Mouse (Mus musculus): Measurements from ENCODE around the gene E130311K13Rik. TPM values are rescaled to one million over a fixed set of nuclear protein-coding genes. Genes with fewer than 3 reads are reported as not detected.

Gene E130311K13Rik
- total RNA-seq, 2 experiments from 2014 or later: 6.6 to 7.1 TPM

DNA sequence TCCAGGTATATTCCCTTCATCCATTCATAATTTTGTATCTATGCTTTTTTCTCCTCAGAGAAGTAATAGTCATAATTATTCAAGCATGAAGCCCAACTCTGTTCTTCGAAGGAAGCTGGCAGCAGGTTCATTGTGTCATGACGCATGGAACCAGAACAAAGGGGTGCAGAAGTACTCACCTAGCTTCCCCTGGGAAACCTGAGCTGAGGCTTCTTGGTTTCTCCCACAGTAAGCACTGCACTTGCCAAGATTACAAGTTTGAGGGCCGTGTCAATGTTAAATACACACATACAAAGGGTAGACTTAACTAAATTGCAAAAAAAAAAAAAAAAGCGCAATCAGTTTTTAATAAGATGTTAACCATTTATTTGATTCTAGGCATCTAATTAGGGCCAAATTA lies 33.0 kb downstream of the E130311K13Rik start:
- DNase-seq (ENCODE audit: low spot score): no peak

DNA sequence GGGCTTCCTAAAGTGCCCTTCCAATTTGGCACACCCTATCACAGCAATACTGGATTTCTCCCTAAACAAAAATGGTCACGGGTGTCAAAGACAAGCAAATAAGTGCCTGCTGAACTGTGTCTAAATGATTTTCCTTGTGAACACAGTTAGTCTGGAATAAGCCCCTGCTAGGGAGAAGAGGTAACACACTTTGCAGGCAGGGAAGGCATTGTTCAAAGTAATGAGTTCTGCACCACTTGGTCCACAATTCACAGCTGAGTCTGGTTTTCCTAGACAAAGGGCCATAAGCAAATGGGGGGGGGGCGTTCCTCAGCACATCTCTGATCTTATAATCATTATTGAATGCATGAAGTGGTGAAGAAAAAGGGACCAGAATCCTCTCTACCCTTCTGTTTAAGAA lies 33.5 kb downstream of the E130311K13Rik start:
- no peak for DNase-seq (ENCODE audit: low spot score)

GRCm38 (mm10) chr3:63893677-63894076 lies 35.6 kb downstream of the E130311K13Rik start:
- no peak for DNase-seq (ENCODE audit: low spot score)

DNA sequence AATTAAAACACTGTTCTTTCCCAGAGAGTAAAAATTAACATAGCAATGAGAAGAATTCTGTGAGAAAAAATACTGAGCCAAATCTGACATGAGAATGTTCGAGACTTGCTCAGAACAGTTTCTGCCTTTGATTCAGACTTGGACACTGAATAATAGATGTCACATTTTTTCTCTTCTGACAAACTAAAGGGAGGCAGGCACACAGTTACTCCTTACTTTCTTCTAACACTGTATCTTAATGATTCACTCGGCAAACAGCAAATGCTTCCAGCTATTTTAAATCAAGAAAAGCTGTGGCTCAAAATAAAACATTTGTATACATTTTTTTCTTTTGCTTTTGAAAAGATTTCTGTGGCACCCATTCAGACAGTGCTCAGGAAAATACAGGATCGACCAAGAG lies 37.1 kb downstream of the E130311K13Rik start:
- no peak for DNase-seq (ENCODE audit: low spot score)

- no peak for DNase-seq (ENCODE audit: low spot score)
These were observed 48.2 kb downstream of the E130311K13Rik start for GRCm38 (mm10) chr3:63881065-63881464.

DNA sequence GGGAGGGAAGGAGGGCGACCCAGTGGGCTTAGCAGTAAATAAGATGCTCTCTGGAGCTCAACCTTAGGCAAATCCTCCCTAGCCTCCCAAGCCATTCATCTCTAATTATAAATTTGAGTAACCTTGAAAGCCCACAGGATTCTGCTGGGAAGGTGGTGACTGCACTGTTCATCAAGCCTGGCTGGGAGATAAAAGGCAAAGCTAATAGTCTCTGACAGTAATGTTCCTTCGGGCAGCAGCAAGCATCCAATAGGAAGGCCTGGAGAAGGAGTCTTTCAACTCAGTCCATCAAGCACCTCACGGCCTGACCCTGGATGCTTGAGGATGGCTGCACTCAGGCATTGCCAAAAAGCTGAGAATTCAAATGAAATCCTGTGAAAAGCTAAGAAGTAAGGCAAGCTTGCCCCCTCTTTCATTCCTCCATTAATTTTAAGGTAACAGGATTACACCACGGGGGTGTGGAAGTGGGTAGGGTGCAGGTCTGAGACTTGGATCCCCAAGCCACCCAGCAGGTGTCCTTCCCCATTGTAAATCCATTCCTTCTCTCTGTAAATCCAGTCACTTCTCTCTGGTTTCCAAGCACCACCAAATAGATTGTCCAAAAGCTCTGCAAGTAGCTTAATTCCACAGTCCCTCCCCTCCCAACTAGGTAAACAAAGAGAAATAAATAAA lies 50.1 kb downstream of the E130311K13Rik start:
- DNase-seq (ENCODE audit: low spot score): no peak

DNA sequence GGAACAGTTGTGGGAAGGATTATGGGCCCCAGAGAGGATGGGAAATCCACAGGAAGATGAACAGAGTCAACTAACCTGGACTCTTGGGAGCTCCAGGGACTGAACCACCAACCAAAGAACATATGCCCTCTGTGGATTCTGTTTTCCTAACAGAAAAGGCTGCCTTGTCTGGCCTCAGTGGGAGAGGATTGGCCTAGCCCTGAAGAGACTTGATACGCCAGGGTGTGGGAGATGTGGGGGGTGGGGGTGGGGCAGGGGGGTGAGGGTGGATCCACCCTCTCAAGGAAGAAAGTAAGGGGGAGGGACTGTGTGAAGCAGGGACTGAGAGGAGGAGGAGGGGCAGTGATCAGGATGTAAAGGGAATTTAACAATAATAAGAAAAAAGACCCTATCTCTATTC lies 56.5 kb downstream of the E130311K13Rik start:
- DNase-seq (ENCODE audit: low spot score): no peak

GRCm38 (mm10) chr3:63871249-63871648 lies 58.0 kb downstream of the E130311K13Rik start:
- no peak for DNase-seq (ENCODE audit: low spot score)

- DNase-seq (ENCODE audit: low spot score): peak; percentile 10
These were observed 61.0 kb downstream of the E130311K13Rik start for GRCm38 (mm10) chr3:63868285-63868684.

DNA sequence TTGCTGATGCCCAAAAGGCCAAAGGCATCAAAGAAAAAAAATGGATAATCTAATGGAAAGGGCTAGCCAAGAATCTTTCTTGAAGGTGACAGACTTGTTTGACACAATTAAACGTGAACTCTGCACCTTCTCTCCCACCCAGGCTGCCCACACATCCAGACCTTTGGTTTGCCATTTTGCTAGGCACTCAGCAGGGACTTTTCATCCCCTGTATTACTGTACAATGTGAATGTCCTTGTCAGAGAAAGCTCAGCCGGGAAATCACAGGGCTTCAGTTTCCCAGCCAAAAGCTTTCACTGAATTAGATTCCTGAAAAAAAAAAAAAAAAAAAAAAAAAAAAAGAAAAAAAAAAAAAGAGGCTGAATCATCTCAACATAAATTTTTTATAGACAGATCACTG lies 64.2 kb downstream of the E130311K13Rik start:
- DNase-seq (ENCODE audit: low spot score): no peak

Other genes with a start within 250 kb of the E130311K13Rik start
- not detected for gene Plch1, start 30.0 kb downstream of the E130311K13Rik start, total RNA-seq (2021)
- 1 to 10 TPM; 4.5 to 5.9 TPM for gene Slc33a1, start 35.3 kb upstream of the E130311K13Rik start, total RNA-seq (2021)
- 10 to 100 TPM; 16.4 to 17.8 TPM for gene Gmps, start 46.6 kb upstream of the E130311K13Rik start, total RNA-seq (2021)
- gene Vmn2r1, start 152.1 kb upstream of the E130311K13Rik start, total RNA-seq (2021): under 1 TPM; 0.16 to 0.24 TPM
- gene Vmn2r2, start 212.5 kb upstream of the E130311K13Rik start, total RNA-seq (2021): not detected